Mouse (Mus musculus) C2C12 (cell line): ENCODE results near the gene Diras1. TPM values are rescaled to one million over a fixed set of nuclear protein-coding genes. Genes with fewer than 3 reads are reported as not detected.

Experiments
- H3K27me3 ChIP-seq: one replicate; pipeline ENCODE4 v1.6.1; 2011; ENCODE audit not compliant: control insufficient read depth, insufficient read depth, insufficient read length
- H3K36me3 ChIP-seq: one replicate; pipeline ENCODE4 v1.6.1; 2011; ENCODE audit not compliant: control insufficient read depth, insufficient read depth
- H3K4me3 ChIP-seq: one replicate; pipeline ENCODE4 v1.5.1; 2011; ENCODE audit warnings: mild to moderate bottlenecking, control low read depth; ENCODE audit not compliant: poor library complexity, insufficient read depth, severe bottlenecking
- H3K79me2 ChIP-seq: one replicate; pipeline ENCODE4 v1.6.1; 2011; ENCODE audit not compliant: control insufficient read depth, insufficient read depth
- H3K79me3 ChIP-seq: one replicate; pipeline ENCODE4 v1.6.1; 2011; ENCODE audit warnings: low read depth, control low read depth
- H3ac ChIP-seq: one replicate; pipeline ENCODE3; 2011; ENCODE audit warnings: low read depth; ENCODE audit not compliant: control insufficient read depth, insufficient read length
- CEBPB ChIP-seq: IDR thresholded peaks from one replicate; pipeline ENCODE4 v1.6.1; 2011; ENCODE audit warnings: low read depth, mild to moderate bottlenecking, control low read depth, moderate library complexity
- CTCF ChIP-seq: IDR thresholded peaks from one replicate; pipeline ENCODE4 v1.5.1; 2011; ENCODE audit not compliant: control insufficient read depth, insufficient read depth, insufficient read length
- FOSL1 ChIP-seq: IDR thresholded peaks from one replicate; pipeline ENCODE4 v1.8.0; 2011; ENCODE audit warnings: mild to moderate bottlenecking, low read length; ENCODE audit not compliant: poor library complexity, insufficient read depth, severe bottlenecking
- MAX ChIP-seq: IDR thresholded peaks from one replicate; pipeline ENCODE4 v1.6.1; 2011; ENCODE audit warnings: mild to moderate bottlenecking, control low read depth
- MYOD1 ChIP-seq: IDR thresholded peaks from one replicate; pipeline ENCODE4 v1.6.1; 2011; ENCODE audit warnings: low read depth; ENCODE audit not compliant: control insufficient read depth, insufficient read length
- MYOG ChIP-seq: IDR thresholded peaks from one replicate; pipeline ENCODE4 v1.6.1; 2011; ENCODE audit not compliant: control insufficient read depth, insufficient read length; ENCODE audit errors: extremely low read depth
- USF1 ChIP-seq: IDR thresholded peaks from one replicate; pipeline ENCODE4 v1.6.1; 2011; ENCODE audit warnings: low read depth, mild to moderate bottlenecking, control low read depth, moderate library complexity
- polyA plus RNA-seq: library from polyadenylated mRNA; unstranded; fragments of >200 nt; fragmentation: generic; extraction: Trizol; gene quantifications from one replicate; pipeline ENCODE4 v1.2.1, GENCODE M21; 2012; ENCODE audit warnings: missing spikeins

Gene Diras1
- polyA plus RNA-seq, 1 experiment = 0.28 TPM

DNA sequence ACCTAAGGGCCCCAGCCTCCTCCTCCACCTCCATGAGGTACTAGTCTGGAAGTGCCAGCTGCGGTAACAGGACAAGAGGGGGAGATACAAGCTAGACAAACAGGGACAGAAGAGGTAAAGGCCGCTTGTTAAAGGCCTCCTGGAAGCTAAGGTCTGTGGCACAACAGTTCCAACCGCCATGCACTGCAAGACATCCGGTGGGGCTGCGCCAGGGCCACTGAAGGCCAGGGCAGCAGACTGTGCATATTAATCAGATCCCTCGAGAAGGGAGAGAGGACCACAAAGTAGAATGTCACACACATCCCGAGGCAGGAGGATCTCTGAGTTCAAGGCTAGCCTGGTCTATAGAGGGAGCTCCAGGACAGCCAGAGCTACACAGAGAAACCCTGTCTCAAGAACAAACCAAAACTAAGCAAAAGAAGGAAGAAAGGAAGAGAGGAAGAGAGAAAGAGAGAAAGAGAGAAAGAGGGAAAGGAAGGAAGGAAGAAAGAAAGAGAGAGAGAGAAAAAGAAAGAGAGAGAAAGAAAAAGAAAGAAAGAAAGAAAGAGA lies 43.8 kb downstream of the Diras1 start:
- H3ac ChIP-seq = no peak overlapping the region
- TF ChIP-seq FOSL1 (no peak), MAX (no peak), MYOD1 (no peak), CTCF (no peak)
- H3K79me2 ChIP-seq = no peaks in the 10 kb centered on the region
- H3K36me3 ChIP-seq = no peaks in the 10 kb centered on the region
- no peaks in the 10 kb centered on the region for H3K79me3 ChIP-seq
- no peaks in the 10 kb centered on the region for H3K27me3 ChIP-seq
- H3K4me3 ChIP-seq = no peak overlapping the region

DNA sequence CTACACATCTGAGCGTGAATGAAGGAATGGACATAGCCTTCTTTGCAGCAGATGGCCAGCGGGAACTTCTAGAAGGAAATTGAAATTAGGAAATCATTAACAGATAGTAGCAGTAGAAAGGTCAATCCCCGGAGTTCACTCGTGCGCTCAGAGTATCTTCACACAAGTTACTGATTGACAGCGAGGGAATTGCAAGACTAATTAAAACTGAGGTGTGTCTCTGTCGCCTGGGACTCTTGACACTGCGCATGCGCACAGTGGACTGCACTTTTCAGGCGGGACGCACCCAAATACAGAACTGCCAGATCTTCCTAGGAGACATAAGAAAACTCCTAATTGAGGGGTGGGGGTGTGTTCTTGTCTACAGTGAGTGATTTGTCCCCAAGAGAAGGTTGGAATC lies 50.0 kb downstream of the Diras1 start:
- Histone ChIP-seq H3K79me2 (no peaks in the 10 kb centered on the region), H3K79me3 (no peaks in the 10 kb centered on the region), H3K36me3 (no peaks in the 10 kb centered on the region), H3ac (no peak overlapping the region), H3K4me3 (no peak overlapping the region), H3K27me3 (no peaks in the 10 kb centered on the region)
- no peak for TF ChIP-seq CEBPB
- no peak for TF ChIP-seq MAX
- TF ChIP-seq FOSL1 = no peak
- TF ChIP-seq USF1 = no peak
- no peak for TF ChIP-seq MYOD1
- TF ChIP-seq CTCF = no peak

DNA sequence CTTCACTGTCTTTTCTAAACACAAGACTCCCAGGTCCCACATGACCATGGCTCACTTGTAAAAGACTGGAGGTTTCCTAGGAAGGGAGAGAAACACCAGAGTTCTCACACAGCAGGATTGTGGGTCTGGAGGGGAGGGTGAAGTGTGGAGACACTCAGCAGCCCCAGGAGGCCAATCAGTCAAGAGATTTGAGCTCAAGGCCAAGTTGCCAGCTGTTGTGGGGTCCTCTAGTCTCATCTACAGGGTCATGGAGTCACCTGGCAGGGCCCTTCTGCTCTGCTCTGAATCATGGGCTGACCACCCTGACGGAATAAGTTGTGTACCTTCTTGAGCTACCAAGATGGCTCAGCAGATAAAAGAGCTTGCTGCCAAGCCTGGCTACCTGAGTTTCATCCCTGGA lies 51.7 kb downstream of the Diras1 start:
- TF ChIP-seq CTCF (no peak), FOSL1 (no peak), MAX (no peak), MYOD1 (no peak), USF1 (no peak), MYOG (no peak), CEBPB (no peak)
- no peak overlapping the region for H3K4me3 ChIP-seq
- no peaks in the 10 kb centered on the region for H3K79me3 ChIP-seq
- H3K36me3 ChIP-seq = no peaks in the 10 kb centered on the region
- H3K79me2 ChIP-seq = no peaks in the 10 kb centered on the region
- H3ac ChIP-seq = no peak overlapping the region
- H3K27me3 ChIP-seq = no peaks in the 10 kb centered on the region

DNA sequence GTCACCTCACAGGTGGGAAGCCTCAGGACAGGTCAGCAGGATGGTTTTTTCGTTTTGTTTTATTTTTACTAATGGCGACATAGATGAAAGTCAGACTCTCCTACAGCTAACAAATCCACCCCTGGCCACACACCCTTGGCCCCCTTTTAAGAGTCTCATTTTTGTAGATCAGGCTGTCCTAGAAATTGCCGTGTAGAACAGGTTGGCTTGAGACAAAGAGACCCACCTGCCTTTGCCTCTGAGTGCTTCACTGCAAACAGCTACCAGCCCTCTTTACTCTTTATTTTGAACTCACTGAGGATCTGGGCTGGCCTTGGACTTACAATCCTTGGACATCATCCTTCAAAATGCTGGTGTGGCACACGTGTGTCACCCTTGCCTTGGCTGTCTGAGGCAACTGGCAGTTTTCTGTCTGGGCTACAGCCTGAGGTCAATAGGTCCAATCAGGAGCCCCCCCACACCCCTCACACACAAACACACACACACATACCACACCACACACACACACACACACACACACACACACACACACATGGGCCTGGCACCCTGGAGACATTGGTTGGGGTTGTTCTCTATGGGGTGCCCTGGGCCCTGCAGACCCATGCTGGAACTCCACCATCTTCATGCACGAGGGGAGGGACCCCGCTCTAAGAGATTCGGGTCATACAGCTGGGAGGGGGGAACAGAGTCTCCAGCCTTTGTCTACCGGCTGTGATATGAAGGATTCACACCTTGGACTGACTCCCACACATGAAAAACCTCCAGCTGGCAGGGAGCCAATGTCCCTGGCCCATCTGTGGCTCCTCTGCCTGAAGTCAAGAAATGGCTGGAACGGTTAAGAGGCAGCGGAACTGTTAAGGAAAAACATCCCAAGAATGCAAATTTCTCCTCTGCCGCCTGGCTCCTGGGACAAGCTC lies 53.1 kb downstream of the Diras1 start:
- no peak overlapping the region for H3ac ChIP-seq
- no peak overlapping the region for H3K4me3 ChIP-seq
- H3K36me3 ChIP-seq = no peaks in the 10 kb centered on the region
- H3K79me2 ChIP-seq = no peaks in the 10 kb centered on the region
- no peaks in the 10 kb centered on the region for H3K27me3 ChIP-seq
- TF ChIP-seq CTCF (no peak), MYOG (no peak), CEBPB (no peak), MAX (no peak), FOSL1 (no peak), USF1 (no peak), MYOD1 (no peak)
- H3K79me3 ChIP-seq = no peaks in the 10 kb centered on the region

DNA sequence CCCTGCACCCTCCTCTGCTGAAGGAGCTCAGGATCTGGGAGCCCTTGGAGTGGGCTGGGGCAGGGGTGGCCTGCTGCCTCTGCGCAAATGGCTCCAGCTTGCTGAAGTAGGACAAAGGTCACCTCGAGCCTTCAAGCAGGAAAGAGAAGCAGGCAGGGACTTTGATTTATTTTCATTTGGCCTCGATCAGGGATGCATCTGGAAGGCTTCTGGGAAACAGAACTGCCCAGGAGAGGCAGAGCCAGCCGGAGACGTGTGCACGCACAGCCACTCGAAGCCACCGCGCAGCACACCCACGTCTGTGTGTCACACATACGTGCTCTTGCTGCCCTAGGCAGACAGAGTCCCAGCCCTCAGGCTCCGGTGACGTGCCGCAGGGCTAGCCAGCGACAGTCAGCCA lies 53.9 kb downstream of the Diras1 start:
- H3K36me3 ChIP-seq = no peaks in the 10 kb centered on the region
- TF ChIP-seq USF1 = no peak
- no peak for TF ChIP-seq MAX
- TF ChIP-seq MYOG = no peak
- TF ChIP-seq MYOD1 = no peak
- no peak for TF ChIP-seq FOSL1
- TF ChIP-seq CTCF = no peak
- no peak for TF ChIP-seq CEBPB
- no peak overlapping the region for H3K4me3 ChIP-seq
- no peaks in the 10 kb centered on the region for H3K79me2 ChIP-seq
- no peaks in the 10 kb centered on the region for H3K79me3 ChIP-seq
- H3K27me3 ChIP-seq = no peaks in the 10 kb centered on the region
- H3ac ChIP-seq = no peak overlapping the region

DNA sequence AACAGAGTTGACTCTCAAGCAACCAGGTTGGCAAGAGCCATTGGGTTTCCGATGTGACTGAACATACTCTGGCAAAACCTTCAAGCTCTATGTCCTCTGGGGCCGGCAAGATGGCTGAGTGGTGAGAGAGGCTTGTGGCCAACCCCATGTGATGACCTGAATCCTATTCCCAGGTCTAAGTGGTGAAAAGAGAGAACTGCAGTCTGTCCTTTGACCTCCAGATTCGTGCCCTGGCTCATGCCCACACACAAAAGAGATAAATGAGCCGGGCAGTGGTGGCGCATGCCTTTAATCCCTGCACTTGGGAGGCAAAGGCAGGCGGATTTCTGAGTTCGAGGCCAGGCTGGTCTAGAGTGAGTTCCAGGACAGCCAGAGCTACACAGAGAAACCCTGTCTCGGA lies 55.3 kb downstream of the Diras1 start:
- no peaks in the 10 kb centered on the region for H3K79me3 ChIP-seq
- no peak for TF ChIP-seq USF1
- no peak for TF ChIP-seq FOSL1
- TF ChIP-seq CTCF = no peak
- TF ChIP-seq CEBPB = no peak
- TF ChIP-seq MAX = no peak
- no peaks in the 10 kb centered on the region for H3K27me3 ChIP-seq
- H3K36me3 ChIP-seq = no peaks in the 10 kb centered on the region
- no peaks in the 10 kb centered on the region for H3K79me2 ChIP-seq
- no peak overlapping the region for H3ac ChIP-seq
- H3K4me3 ChIP-seq = no peak overlapping the region

Other genes starting within 250 kb of the Diras1 start
- gene Sf3a2, start 227.5 kb downstream of the Diras1 start, polyA plus RNA-seq = 106 TPM
- gene Plekhj1, start 227.0 kb downstream of the Diras1 start, polyA plus RNA-seq = 74.8 TPM
- gene Amh, start 220.4 kb downstream of the Diras1 start, polyA plus RNA-seq = 0.87 TPM
- gene Jsrp1, start 212.2 kb downstream of the Diras1 start, polyA plus RNA-seq = 29.2 TPM
- 1,494 TPM for gene Oaz1, start 199.0 kb downstream of the Diras1 start, polyA plus RNA-seq
- 0.05 TPM for gene Lingo3, start 181.6 kb downstream of the Diras1 start, polyA plus RNA-seq
- 297 TPM for gene Lsm7, start 170.5 kb downstream of the Diras1 start, polyA plus RNA-seq
- gene Sppl2b, start 170.4 kb downstream of the Diras1 start, polyA plus RNA-seq = 31.2 TPM
- gene Tmprss9, start 153.8 kb downstream of the Diras1 start, polyA plus RNA-seq = 0.02 TPM
- 263 TPM for gene Timm13, start 124.7 kb downstream of the Diras1 start, polyA plus RNA-seq
- gene Lmnb2, start 107.4 kb downstream of the Diras1 start, polyA plus RNA-seq = 66.4 TPM
- gene Gadd45b, start 95.6 kb downstream of the Diras1 start, polyA plus RNA-seq = 37.2 TPM
- 0.25 TPM for gene Gng7, start 10.7 kb downstream of the Diras1 start, polyA plus RNA-seq
- 11.6 TPM for gene Slc39a3, start 11.8 kb upstream of the Diras1 start, polyA plus RNA-seq
- 154 TPM for gene Sgta, start 34.5 kb upstream of the Diras1 start, polyA plus RNA-seq
- 67.3 TPM for gene Thop1, start 44.4 kb upstream of the Diras1 start, polyA plus RNA-seq
- gene Creb3l3, start 73.2 kb upstream of the Diras1 start, polyA plus RNA-seq = 0.06 TPM
- 92.2 TPM for gene Map2k2, start 80.3 kb upstream of the Diras1 start, polyA plus RNA-seq
- gene Zbtb7a, start 109.6 kb upstream of the Diras1 start, polyA plus RNA-seq = 19.9 TPM
- gene Pias4, start 142.3 kb upstream of the Diras1 start, polyA plus RNA-seq = 31.6 TPM
- gene Eef2, start 151.0 kb upstream of the Diras1 start, polyA plus RNA-seq = 2,537 TPM
- gene Dapk3, start 157.3 kb upstream of the Diras1 start, polyA plus RNA-seq = 72.8 TPM
- gene 4930442H23Rik, start 158.2 kb upstream of the Diras1 start, polyA plus RNA-seq = 0.07 TPM
- 0.18 TPM for gene Nmrk2, start 176.4 kb upstream of the Diras1 start, polyA plus RNA-seq
- gene Atcay, start 205.2 kb upstream of the Diras1 start, polyA plus RNA-seq = 0.26 TPM
- 0.19 TPM for gene Zfr2, start 207.5 kb upstream of the Diras1 start, polyA plus RNA-seq
- gene Matk, start 227.3 kb upstream of the Diras1 start, polyA plus RNA-seq = 0.98 TPM
- gene Mrpl54, start 241.3 kb upstream of the Diras1 start, polyA plus RNA-seq = 174 TPM
- gene Apba3, start 241.3 kb upstream of the Diras1 start, polyA plus RNA-seq = 103 TPM